Mouse (Mus musculus): ENCODE data around the gene Mgat5b.

The Mgat5b gene

GRCm38 (mm10) chr11:117031249-117031648 lies 112.6 kb downstream of the Mgat5b start:
- DNase-seq (ENCODE audit: low spot score), result no peak

- no peak for DNase-seq (ENCODE audit: low spot score)
Observed at GRCm38 (mm10) chr11:117035661-117036336, 117.1 kb downstream of the Mgat5b start.
